Mouse (Mus musculus) forebrain, embryonic 14.5 days (tissue): ENCODE results near the gene Gpr39. TPM values are rescaled to one million over a fixed set of nuclear protein-coding genes. Genes with fewer than 3 reads are reported as not detected.

Experiments used
- ATAC-seq: fragments of 200-750 bp; cut with Nextera tagmentation; 2 replicates; pipeline ENCODE4 v1.8.0; 2017; ENCODE audit warnings: mild to moderate bottlenecking, moderate library complexity
- DNase-seq: peaks from one replicate; pipeline ENCODE4 v3.0.0-alpha.2; 2015; ENCODE audit warnings: low spot score
- H3K27ac ChIP-seq: fragments of 300-500 bp; sonication (generic); 2 replicates; pipeline ENCODE4 v1.5.1; 2014; ENCODE audit warnings: low read depth, mild to moderate bottlenecking, control low read depth, low read length, moderate library complexity
- H3K27me3 ChIP-seq: fragments of 300-500 bp; sonication (generic); replicated peaks from 2 replicates; pipeline ENCODE4 v1.6.1; 2014; ENCODE audit warnings: low read length, control low read depth, mixed read lengths; ENCODE audit not compliant: control insufficient read depth, insufficient read depth
- H3K36me3 ChIP-seq: fragments of 300-500 bp; sonication (generic); 2 replicates; pipeline ENCODE4 v1.6.1; 2014; ENCODE audit warnings: low read length, control low read depth; ENCODE audit not compliant: control insufficient read depth, insufficient read depth
- H3K4me1 ChIP-seq: fragments of 300-500 bp; sonication (generic); 2 replicates; pipeline ENCODE4 v1.6.1; 2014; ENCODE audit warnings: antibody characterized with exemption, low read length, control low read depth; ENCODE audit not compliant: control insufficient read depth, insufficient read depth
- H3K4me2 ChIP-seq: fragments of 300-500 bp; sonication (generic); 2 replicates; pipeline ENCODE4 v1.6.1; 2014; ENCODE audit warnings: mild to moderate bottlenecking, control low read depth, low read length
- H3K4me3 ChIP-seq: fragments of 300-500 bp; sonication (generic); 2 replicates; pipeline ENCODE4 v1.5.1; 2014; ENCODE audit warnings: low read depth, low read length, control low read depth
- H3K9ac ChIP-seq: fragments of 300-500 bp; sonication (generic); 2 replicates; pipeline ENCODE4 v1.6.1; 2014; ENCODE audit warnings: mild to moderate bottlenecking, low read length, control low read depth, moderate library complexity
- H3K9me3 ChIP-seq: fragments of 300-500 bp; sonication (generic); replicated peaks from 2 replicates; pipeline ENCODE4 v1.6.1; 2016; ENCODE audit warnings: low read length, control low read depth, mixed read lengths; ENCODE audit not compliant: control insufficient read depth
- WGBS: fragments of 180-500 bp; shearing (Covaris S2); extraction: QIAGEN DNeasy Blood & Tissue Kit; methylation state at CpG from one replicate; pipeline ENCODE4 v1.1.7; 2014; 5-methylcytosine and 5-hydroxymethylcytosine counted together
- polyA plus RNA-seq: library from polyadenylated mRNA; unstranded; fragments of >200 nt; fragmentation: Nextera tagmentation; extraction: Ambion mirVana; gene quantifications from 2 replicates; pipeline ENCODE4 v1.2.1, GENCODE M21; 2014

Gene Gpr39
- polyA plus RNA-seq, 1 experiment from 2014 or later, result not detected

GRCm38 (mm10) chr1:125730537-125730880 lies 53.7 kb downstream of the Gpr39 start:
- H3K9ac ChIP-seq, result no peak overlapping the region
- no peaks in the 10 kb centered on the region for H3K27me3 ChIP-seq
- no peak overlapping the region for H3K4me3 ChIP-seq
- ATAC-seq (peak; percentile 14; the same call in 1 of the 2 replicates), DNase-seq (no peak)
- no peaks in the 10 kb centered on the region for H3K36me3 ChIP-seq
- H3K4me2 ChIP-seq, result no peak overlapping the region
- H3K27ac ChIP-seq, result no peak overlapping the region
- H3K4me1 ChIP-seq, result no peaks in the 10 kb centered on the region
- whole genome bisulfite sequencing, result 88% methylated on average over 6 of the region's 6 CpGs
- no peaks in the 10 kb centered on the region for H3K9me3 ChIP-seq

GRCm38 (mm10) chr1:125731854-125732253 lies 55.1 kb downstream of the Gpr39 start:
- H3K36me3 ChIP-seq, result no peaks in the 10 kb centered on the region
- H3K4me2 ChIP-seq, result no peak overlapping the region
- no peak overlapping the region for H3K4me3 ChIP-seq
- no peaks in the 10 kb centered on the region for H3K27me3 ChIP-seq
- whole genome bisulfite sequencing, result 75% methylated on average over 4 of the region's 4 CpGs
- H3K9ac ChIP-seq, result no peak overlapping the region
- H3K27ac ChIP-seq, result no peak overlapping the region
- DNase-seq, result no peak
- H3K4me1 ChIP-seq, result no peaks in the 10 kb centered on the region
- no peak for ATAC-seq
- no peaks in the 10 kb centered on the region for H3K9me3 ChIP-seq

- DNase-seq (no peak), ATAC-seq (no peak)
- Histone ChIP-seq H3K27me3 (no peaks in the 10 kb centered on the region), H3K27ac (no peak overlapping the region), H3K4me2 (no peak overlapping the region), H3K9ac (no peak overlapping the region), H3K4me3 (no peak overlapping the region), H3K9me3 (no peaks in the 10 kb centered on the region), H3K36me3 (no peaks in the 10 kb centered on the region), H3K4me1 (no peaks in the 10 kb centered on the region)
- WGBS, result 90% methylated on average over 4 of the region's 4 CpGs
Observed at GRCm38 (mm10) chr1:125744766-125745165, 68.0 kb downstream of the Gpr39 start.

- Histone ChIP-seq H3K27ac (no peak overlapping the region), H3K4me1 (peaks cover 7% of the 10 kb centered on the region), H3K9ac (no peak overlapping the region), H3K27me3 (no peaks in the 10 kb centered on the region), H3K36me3 (no peaks in the 10 kb centered on the region), H3K4me2 (no peak overlapping the region), H3K9me3 (no peaks in the 10 kb centered on the region), H3K4me3 (no peak overlapping the region)
- DNase-seq (no peak), ATAC-seq (no peak)
- WGBS, result 87% methylated on average over 4 of the region's 4 CpGs
Observed at GRCm38 (mm10) chr1:125755335-125755996, 78.7 kb downstream of the Gpr39 start.

- Histone ChIP-seq H3K9me3 (no peaks in the 10 kb centered on the region), H3K4me3 (no peak overlapping the region), H3K27ac (peak overlapping the region; percentile 78), H3K36me3 (no peaks in the 10 kb centered on the region), H3K9ac (no peak overlapping the region), H3K4me1 (peaks cover 7% of the 10 kb centered on the region), H3K27me3 (no peaks in the 10 kb centered on the region), H3K4me2 (peak overlapping the region; percentile 12)
- DNase-seq, result peak; percentile 77
- WGBS, result 48% methylated on average over 15 of the region's 15 CpGs
- peak; percentile 56 for ATAC-seq
Observed at GRCm38 (mm10) chr1:125759972-125760695, 83.3 kb downstream of the Gpr39 start.

- WGBS, result 40% methylated on average over 5 of the region's 5 CpGs
- DNase-seq, result peak; percentile 88
Observed at GRCm38 (mm10) chr1:125760696-125761025, 83.9 kb downstream of the Gpr39 start.

GRCm38 (mm10) chr1:125762076-125762475 lies 85.3 kb downstream of the Gpr39 start:
- Histone ChIP-seq H3K27me3 (no peaks in the 10 kb centered on the region), H3K36me3 (no peaks in the 10 kb centered on the region), H3K4me2 (no peak overlapping the region), H3K4me1 (peaks cover 7% of the 10 kb centered on the region), H3K9ac (no peak overlapping the region), H3K9me3 (no peaks in the 10 kb centered on the region), H3K27ac (peak overlapping the region; percentile 27; the same call in 1 of the 2 replicates), H3K4me3 (no peak overlapping the region)
- ATAC-seq (0 out of 2 replicates have a peak, but pooled peaks have one; percentile 6), DNase-seq (peak; percentile 32)
- 40% methylated on average over 1 of the region's 1 CpGs for WGBS

More at GRCm38 (mm10) chr1:125760696-125761025, 83.9 kb downstream of the Gpr39 start:
- Histone ChIP-seq H3K36me3 (no peaks in the 10 kb centered on the region), H3K9ac (no peak overlapping the region), H3K4me2 (no peak overlapping the region), H3K27ac (peak overlapping the region; percentile 78), H3K27me3 (no peaks in the 10 kb centered on the region), H3K4me3 (no peak overlapping the region), H3K9me3 (no peaks in the 10 kb centered on the region), H3K4me1 (peaks cover 7% of the 10 kb centered on the region)
- peak; percentile 88 for ATAC-seq

- ATAC-seq, result peak; percentile 61; the same call in 1 of the 2 replicates
- Histone ChIP-seq H3K4me1 (no peaks in the 10 kb centered on the region), H3K4me3 (no peak overlapping the region), H3K9me3 (no peaks in the 10 kb centered on the region), H3K27me3 (no peaks in the 10 kb centered on the region), H3K36me3 (no peaks in the 10 kb centered on the region), H3K27ac (no peak overlapping the region), H3K4me2 (no peak overlapping the region), H3K9ac (no peak overlapping the region)
- DNase-seq, result peak; percentile 80
- 21% methylated on average over 4 of the region's 4 CpGs for WGBS
Observed at GRCm38 (mm10) chr1:125789804-125790203, 113.0 kb downstream of the Gpr39 start.

- Histone ChIP-seq H3K4me2 (no peak overlapping the region), H3K4me3 (no peak overlapping the region)
- WGBS, result 95% methylated on average over 5 of the region's 5 CpGs
Observed at GRCm38 (mm10) chr1:125800506-125800905, 123.7 kb downstream of the Gpr39 start.

More at GRCm38 (mm10) chr1:125800506-125800905, 123.7 kb downstream of the Gpr39 start:
- H3K27ac ChIP-seq, result no peak overlapping the region
- no peaks in the 10 kb centered on the region for H3K4me1 ChIP-seq
- no peaks in the 10 kb centered on the region for H3K36me3 ChIP-seq
- H3K27me3 ChIP-seq, result no peaks in the 10 kb centered on the region
- H3K9me3 ChIP-seq, result peaks cover 6% of the 10 kb centered on the region; the same call in 1 of the 2 replicates
- H3K9ac ChIP-seq, result no peak overlapping the region
- ATAC-seq (no peak), DNase-seq (no peak)
